Mouse (Mus musculus) spleen, embryonic (tissue): ENCODE measurements around the gene Atxn1.

Source experiments
- CTCF ChIA-PET: fragments of 350-600 bp; sonication (Branson Sonifier 250); formaldehyde crosslinking; loops from one replicate; lab custom pipeline; 2022; lab: Charles Lee

Atxn1 gene

DNA sequence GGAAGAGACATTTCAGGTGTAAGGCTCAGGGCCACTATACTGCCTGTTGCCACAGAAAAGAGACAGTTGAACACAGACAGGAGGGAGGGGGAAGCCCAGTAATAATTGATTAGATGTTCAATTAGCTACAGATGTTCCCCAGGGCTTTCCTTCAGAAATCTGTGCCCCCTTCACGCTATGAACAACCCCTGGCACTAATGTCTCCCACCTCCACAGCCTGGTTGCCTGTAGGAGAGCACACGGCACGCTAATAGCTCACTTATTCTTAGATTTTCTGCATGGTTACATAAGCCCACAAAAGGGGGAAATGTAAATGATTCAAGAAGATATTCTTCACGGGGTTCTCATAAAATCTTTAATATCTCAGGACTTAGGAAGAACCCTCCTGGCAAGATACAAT lies 355.3 kb downstream of the Atxn1 start:
- CTCF ChIA-PET, result no interaction called here

DNA sequence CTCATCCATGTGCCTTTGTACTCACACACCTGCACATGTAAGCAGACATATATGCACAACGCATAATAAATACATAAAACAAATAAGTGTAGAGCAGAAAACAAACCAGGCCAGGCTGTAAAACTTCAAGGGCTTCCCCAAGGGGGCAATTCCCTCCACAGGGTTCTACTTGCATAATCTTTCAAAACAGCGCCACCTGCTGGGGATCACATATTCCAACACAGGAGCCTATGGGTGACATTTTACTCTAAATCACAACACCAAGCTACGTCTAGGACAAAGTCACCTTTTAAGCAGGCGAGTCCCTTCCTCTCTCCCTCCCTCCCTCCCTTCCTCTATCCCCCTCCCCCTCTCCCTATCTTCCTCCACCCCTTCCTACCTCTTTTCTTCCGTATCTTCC lies 356.2 kb downstream of the Atxn1 start:
- CTCF ChIA-PET, result no interaction called here

DNA sequence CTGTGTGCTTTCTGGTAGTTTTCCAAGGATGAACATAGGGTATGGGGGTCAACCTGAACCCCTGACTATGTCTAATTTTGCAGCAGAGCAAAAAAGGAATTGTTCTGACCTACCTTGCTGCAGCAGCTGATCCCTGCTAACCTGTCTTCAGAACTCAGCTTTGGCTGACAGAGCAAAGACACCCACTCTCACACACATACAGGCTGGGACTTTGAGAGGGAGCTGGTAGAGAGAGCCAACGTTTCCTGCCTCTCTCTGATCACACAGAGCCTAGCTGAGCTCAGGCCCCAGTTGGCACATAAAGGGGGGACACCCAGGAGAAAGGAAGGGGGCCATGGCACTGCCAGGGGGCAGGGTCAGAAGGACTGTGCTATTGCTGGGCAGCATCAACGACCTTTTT lies 356.9 kb downstream of the Atxn1 start:
- CTCF ChIA-PET, result no interaction called here

DNA sequence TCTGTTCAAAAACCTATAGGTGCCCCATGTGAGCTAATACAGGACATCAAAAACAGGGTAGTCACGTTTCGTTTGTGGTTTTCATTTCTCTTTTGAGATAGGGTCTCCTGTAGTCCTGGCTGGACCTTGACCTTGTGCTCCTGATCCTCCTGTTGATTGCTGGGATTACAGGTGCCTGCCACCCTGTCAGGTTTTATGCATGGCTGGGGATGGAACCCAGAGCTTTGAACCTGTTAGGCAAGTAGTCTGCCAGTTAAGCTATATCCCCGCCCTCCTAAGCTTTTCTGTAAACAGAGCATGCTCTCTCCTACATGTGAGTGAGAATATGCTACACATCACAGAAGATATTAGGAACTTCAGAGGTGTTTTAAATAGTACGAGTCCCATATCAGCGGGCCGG lies 361.2 kb downstream of the Atxn1 start:
- CTCF ChIA-PET, result no interaction called here

DNA sequence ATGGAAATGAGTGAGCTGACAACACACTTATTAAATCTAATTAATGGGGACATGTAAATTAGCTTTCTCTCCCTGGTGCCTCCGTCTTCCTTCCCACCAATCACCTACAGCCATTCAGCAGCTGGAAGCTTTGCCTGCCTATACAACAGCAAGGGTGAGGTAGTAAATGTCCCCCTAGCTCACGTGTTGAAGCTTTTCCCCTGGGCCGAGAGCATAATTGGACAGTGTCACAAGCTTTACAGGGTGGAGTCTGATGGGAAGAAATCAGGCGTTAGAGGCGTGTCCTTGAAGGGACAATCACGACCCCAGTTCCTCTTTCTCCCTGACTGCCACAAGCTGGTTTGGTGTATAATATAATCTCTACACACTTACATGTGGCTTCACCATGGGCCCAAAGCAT lies 364.4 kb downstream of the Atxn1 start:
- CTCF ChIA-PET, result no interaction called here

DNA sequence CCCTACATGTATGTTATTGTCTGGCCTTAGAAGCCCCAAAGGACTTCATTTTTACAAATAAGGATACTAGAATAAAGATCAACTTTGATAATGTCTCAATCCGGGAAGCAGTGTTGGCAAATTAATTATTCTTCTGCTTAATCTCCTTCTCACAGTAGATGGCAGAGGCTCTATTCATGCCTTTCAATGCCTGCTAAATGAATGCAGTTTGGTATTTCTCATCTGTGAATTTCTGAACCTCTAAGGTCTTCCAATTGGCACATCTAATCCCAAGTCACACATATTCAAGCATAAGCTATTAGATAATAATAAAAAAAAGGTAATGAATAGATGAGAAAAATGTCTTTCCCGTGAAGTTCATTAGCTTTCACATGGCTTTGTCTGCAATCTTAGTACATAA lies 365.0 kb downstream of the Atxn1 start:
- CTCF ChIA-PET, result no interaction called here

DNA sequence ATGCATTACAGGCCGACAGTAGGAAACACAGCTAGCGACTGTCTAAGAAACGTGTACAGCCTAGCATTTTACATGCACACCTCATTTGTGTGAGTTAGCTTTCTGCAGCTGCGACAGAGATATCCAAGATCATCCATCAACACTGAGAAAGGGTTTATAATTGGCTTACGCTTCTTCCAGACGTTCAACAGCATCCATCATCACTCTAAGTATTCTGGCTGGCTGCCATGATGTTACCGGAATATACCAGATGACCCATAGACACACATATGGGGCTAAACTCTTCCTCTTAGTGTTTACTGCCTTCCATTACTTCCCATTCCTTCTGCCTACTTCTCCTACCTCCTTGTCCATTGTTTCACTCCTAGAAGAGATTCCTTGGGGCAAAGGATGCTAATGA lies 369.4 kb downstream of the Atxn1 start:
- CTCF ChIA-PET, result no interaction called here

DNA sequence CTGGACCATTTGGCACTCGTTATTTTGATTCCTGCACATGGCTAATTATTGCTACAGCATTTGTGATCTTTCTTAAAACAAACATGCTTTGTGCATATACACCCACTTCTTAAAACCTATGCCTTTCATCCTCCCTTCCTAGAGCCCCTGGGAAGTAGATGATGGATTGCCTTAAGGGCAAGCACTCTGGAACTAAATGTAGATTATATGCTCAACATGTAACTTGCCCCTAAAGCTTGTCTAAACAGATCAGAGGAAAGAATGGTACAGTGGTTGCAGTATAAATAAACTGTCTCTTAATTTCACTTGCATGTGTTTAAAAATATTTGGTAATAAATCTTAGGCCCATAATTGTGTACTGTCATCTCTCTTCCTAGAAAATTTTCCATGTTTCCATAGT lies 370.9 kb downstream of the Atxn1 start:
- CTCF ChIA-PET, result no interaction called here

DNA sequence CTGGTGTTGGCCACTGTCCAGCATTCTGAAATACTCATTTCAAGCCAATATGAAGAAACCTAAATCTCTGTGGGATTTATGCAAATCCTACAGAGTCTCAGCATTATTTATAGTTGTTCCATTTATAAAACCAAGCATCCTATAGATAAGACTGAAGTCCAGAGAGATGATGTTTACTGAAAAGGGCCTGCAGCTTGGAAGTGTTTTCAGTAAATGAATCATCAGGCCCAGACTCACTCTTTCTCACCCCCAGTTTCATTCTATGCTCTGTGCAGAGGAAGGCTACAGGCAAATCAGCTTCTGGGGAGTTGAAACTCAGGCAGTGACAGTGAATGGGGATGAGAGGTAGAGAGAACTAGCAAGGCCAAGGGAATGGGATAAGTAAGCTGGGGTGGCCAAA lies 373.9 kb downstream of the Atxn1 start:
- CTCF ChIA-PET, result no interaction called here

DNA sequence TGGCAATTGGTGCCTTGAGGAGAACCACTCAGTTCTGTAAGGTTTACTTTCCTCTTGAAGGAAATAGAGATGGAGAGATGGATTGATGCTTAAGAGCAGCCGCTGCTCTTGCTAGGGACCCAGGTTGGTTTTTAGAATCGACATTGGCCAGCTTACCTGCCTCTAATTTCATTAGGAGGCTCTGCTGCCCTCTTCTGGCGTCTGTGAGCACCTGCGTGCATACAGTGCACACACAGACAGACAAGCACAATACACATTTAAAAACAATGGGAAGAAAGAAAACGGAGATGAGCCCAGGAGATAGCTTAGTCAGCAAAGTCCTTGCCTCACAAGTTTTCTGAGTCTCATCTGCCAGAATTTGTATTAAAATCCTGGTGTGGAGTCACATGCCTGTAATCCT lies 381.7 kb downstream of the Atxn1 start:
- CTCF ChIA-PET, result no interaction called here

DNA sequence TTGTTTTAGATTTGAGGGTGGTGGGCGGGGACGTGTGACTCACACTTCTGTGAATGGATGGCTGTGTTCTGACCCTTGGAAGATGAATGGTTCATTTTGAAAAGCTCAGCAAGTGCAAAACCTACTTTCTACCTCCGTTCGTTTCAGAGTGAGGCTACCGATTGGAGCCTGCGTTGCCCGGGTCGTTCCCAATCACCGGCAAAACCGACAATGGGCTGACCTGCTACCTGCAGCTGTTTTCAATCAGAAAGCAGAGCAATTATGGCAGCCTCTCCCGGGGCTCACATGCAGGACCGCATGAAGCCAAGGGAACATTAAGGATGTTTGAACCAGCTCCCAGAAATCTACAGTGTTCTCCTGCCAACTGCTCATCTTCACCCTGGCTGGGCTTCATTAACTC lies 382.5 kb downstream of the Atxn1 start:
- CTCF ChIA-PET, result no interaction called here

DNA sequence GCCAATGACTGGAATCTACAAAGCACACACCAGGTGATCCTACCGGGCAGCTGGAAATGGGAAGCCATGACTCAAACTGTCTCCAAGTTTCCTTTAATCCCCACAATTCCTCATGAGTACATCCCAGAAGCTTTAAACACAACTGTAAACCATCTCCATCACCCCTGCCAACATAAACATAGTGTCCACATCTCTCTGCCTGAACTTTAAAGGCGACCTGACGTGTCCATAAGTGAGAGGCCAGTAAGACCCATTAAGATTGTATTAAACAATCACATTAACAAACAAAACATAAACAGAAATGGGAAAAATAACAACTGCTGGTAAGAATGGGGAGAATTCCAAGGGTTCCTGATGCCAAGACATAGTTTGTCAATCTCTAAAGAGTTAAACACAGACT lies 385.1 kb downstream of the Atxn1 start:
- CTCF ChIA-PET, result interaction anchor here (0.8 kb wide), 1 partner anchor 639 kb away, joined by 4 read pairs; no protein-coding TSS in a partner anchor

DNA sequence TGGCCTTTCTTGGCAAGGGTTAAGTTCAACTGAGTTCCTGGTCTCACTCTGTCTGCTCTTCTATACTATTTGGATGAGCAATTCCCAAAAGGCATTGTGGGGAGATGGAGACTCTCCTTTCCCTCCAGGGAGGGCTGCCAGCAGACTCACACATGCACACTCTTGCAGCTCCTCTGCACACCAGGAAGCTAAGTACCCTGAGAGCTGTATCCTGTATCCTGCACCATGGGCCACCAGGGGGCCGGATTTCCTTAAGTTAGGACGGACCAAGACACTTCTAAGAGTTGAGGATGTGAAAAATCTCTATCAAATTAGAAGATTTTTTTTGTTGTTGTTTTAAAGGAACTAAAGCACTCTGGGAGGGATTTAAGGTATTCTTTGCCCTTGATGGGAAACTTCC lies 387.0 kb downstream of the Atxn1 start:
- CTCF ChIA-PET, result no interaction called here

DNA sequence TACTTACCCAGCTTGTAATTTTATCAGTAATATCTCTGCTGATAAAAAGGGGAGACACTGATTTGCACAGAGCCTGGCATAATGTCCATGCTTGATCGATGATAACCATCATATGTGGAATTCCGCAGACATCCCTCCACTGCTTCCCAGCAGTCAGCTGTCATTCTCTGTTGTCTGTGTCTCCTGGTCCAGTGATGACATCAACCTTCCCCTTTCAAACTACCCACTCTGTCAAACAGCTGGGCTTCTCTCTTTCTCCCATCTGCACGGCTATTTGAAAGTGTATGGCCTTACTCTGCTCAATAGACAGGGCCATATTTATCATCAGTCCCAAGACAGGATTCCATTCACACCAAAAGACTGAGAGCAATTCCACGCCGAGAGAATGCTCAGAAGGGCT lies 387.4 kb downstream of the Atxn1 start:
- CTCF ChIA-PET, result no interaction called here

DNA sequence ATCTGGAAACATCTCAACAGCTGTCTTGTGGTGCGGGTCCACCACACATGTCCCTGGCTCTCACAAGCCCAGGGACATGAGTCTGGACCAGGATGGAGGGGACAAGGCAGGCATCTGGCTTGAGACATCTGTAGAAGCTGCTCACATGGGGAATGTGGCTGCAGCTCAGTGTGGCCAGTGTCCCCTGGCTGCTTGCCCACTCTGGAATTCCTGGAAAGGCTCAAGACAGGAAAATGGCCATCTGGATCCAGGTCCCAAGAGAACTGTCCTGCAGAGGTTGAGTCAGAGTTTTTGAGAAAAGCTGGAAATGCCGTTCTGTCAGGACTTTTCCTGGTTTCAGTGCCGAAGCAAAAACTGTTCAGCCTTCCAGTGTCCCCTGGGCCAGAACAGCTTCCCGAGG lies 388.6 kb downstream of the Atxn1 start:
- CTCF ChIA-PET, result interaction anchor here (0.5 kb wide), 1 partner anchor 1732 kb away, joined by 4 read pairs; no protein-coding TSS in a partner anchor

DNA sequence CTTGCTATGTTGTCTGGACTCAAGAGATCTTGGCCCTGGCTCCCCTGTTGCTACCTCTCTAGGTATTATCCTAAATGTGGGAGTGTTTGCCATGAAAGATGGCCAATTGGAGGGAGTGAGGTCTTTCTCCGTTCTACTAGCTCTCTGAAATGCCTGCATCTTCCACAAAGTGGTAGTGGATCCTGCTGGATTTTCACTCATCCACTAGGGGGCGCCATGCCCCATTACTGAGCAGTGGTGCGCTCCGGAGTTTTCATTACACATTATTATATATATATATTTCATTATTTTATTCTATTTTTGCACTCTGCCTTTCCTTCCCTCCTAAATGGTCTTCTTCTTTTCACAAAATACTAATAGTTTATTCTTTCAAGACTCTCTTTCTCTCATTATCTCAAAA lies 392.0 kb downstream of the Atxn1 start:
- CTCF ChIA-PET, result no interaction called here

DNA sequence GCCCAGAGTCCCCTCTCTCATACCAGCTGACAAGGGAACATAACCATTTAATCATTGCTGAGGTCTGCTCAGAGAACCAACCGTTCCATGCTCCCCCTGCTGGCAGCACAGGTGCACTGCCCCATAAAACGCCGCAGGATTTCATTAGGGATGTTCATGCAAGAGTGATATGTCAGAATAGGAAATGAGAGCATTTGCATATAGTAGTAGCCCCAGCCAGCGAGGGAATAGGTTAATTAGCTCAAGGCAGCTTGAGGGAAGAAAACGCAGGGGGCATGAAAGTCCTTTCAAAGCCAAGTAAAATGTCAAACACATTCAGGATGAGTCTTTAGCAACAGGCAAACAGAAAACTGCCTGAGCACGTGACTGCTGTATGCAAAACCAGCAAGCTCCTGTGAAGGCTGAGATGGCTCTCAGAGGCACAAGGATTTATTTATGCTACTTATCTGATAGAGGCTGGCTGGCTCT lies 393.0 kb downstream of the Atxn1 start:
- CTCF ChIA-PET, result no interaction called here

DNA sequence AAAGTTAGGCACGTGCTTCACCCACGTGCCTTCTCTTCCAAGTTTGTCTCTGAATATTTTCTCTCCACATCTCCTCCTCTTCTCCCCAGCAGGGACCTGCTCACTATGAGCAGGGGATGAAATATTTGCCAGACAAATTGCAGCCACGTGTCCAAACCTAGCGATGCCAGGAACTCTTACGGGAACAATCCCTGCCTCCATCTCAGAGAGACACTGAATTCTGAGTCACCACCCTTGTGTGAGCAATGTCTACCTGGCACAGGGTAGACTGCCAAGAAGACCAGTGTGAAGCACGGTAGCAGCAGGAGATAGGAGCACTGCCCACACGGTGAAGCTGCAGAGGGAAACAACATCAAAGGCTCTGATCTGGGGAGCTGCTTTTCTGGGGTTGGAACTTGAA lies 394.9 kb downstream of the Atxn1 start:
- CTCF ChIA-PET, result no interaction called here

DNA sequence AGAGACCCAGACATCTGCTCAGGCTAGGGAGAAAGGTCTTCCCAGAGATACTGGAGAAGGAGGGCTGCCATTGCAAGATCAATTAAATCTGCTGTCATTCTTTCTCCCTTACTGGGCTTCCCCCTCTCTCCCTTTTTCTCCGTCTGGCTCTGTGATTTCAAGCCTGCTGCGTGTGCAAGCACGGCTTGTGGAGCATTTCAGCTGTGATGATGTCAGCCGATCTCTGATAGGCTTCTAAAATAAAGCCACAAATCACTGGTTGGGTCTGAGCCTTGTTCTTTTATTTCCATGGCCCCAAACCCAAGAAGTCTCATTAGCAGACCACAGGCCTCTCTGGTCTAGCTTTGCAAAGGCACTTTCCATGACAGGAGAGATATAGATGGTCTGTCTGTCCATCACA lies 399.9 kb downstream of the Atxn1 start:
- CTCF ChIA-PET, result no interaction called here

DNA sequence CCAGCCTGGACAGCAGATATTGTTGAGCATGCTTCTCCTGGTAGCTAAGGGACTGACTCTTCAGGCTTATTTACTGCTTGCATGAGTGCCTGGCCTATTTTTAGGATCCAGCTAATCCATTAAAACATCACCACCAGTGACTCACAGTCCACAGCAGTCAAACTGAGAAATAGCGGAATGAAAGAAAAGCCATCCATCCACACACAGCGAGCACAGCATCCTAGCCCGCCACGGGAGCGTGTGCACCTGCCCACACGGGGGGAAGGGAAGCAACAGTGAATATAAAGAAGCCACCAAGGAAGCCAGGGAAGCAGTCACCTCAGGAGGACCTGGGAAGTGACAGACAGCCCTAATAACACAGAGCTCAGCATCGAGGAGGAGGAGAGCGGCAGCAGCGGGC lies 402.8 kb downstream of the Atxn1 start:
- CTCF ChIA-PET, result no interaction called here

DNA sequence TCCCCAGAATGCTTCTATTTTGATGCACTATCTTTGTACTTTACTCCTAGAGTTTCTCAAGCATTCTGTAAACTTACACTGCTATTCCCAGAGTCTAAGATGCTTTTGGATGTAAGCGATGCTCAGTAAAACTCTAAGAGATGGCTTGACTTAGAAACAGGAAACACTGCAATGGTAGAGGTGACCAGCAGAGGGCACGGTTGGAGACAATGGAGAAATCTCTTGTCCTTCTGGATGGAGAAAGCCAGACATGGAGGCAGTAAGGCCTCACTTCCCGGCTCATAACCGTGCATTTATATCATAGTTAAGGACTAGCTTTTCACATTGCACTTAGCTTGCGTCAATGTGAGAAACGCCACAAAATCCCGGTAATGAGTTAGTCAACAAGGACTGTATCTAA lies 404.3 kb downstream of the Atxn1 start:
- CTCF ChIA-PET, result no interaction called here

DNA sequence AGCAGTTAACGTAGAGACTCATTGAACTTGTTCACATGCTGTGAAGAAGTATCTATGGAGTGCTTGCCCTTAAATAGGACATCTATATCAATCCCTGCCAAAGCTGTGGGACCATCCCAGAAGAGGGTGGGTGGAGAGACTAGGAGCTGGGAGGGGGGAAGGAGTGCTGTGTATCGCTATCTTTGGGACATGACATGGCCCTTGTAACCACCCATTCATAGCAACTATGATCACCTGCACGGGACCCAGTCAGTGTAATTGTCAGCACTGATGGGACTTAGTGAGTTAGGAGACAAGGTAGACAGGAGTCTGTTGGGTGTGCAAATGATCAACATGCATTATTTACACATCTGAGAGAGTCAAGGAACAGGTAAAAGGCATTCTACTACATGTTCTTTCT lies 405.6 kb downstream of the Atxn1 start:
- CTCF ChIA-PET, result interaction anchor here (0.7 kb wide), 1 partner anchor 9 kb away, joined by 3 read pairs; no protein-coding TSS in a partner anchor

DNA sequence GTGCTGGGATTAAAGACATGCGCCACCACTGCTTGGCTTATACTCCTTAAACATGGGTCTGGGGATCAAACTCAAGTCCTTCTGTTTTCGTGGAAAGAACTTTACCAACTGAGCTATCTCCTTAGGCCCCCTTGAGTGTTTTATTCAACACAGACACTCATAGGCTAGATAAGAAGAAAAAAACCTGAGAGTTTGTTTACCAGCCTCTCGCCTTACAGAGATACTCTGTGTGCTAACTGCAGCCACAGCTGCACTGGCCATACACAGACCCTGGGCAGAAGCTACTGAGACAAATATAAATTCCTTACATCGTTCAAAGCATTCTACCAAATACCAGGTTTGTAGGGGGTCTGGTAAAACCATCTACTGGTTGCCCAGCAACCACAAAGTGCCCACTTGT lies 406.4 kb downstream of the Atxn1 start:
- CTCF ChIA-PET, result interaction anchor here (0.7 kb wide), 1 partner anchor 10 kb away, joined by 3 read pairs; no protein-coding TSS in a partner anchor

DNA sequence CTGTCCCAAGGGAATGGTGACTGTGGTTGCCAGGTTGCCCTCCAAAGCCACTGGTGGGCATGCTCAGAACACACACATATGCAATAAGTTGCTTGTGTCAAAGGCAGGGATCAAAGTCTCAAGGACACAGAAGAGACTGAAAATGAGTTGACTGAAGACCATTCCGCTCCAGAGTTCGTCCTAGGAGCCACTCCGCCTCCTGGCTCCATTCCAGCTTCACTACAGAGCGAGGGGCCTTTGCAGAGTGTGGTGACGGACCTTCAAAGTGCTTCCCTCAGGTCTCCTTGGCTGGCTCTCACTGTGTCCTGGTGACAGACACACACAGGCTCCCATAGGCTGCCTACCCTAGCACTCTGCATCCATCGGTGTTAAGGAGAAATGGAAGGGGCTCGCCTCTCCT lies 411.1 kb downstream of the Atxn1 start:
- CTCF ChIA-PET, result no interaction called here
